Mouse (Mus musculus) CH12.LX (cell line): ENCODE measurements around the gene Kif1c. TPM values are rescaled to one million over a fixed set of nuclear protein-coding genes. Genes with fewer than 3 reads are reported as not detected.

ENCODE experiments used
- DNase-seq: peaks from one replicate; pipeline ENCODE4 v3.0.0-alpha.2; 2013; ENCODE audit errors: extremely low read depth
- H3K27ac ChIP-seq: 2 replicates; pipeline ENCODE4 v1.5.1; 2012; ENCODE audit warnings: low read depth, mild to moderate bottlenecking, control low read depth, moderate library complexity; ENCODE audit not compliant: insufficient read depth
- H3K27me3 ChIP-seq: replicated peaks from 2 replicates; pipeline ENCODE3; 2012; ENCODE audit warnings: inconsistent platforms
- H3K36me3 ChIP-seq, 2 experiments: replicated peaks in 1 of 2; 2 replicates each; pipeline versions ENCODE3 to v1.6.1; 2012; ENCODE audit warnings: inconsistent platforms in 1 of 2, low read length in 1 of 2, mild to moderate bottlenecking in 1 of 2, mixed read lengths in 1 of 2, moderate library complexity in 1 of 2; ENCODE audit not compliant: control insufficient read depth in 1 of 2, insufficient read depth in 1 of 2
- H3K4me1 ChIP-seq, 2 experiments: 2 replicates each; pipeline ENCODE4 v1.6.1; 2012; ENCODE audit warnings: inconsistent platforms in 1 of 2, moderate library complexity in 1 of 2; ENCODE audit not compliant: insufficient read depth in 2 of 2, control insufficient read depth in 1 of 2
- H3K4me2 ChIP-seq: 2 replicates; pipeline ENCODE4 v1.6.1; 2012; ENCODE audit warnings: low read depth, mild to moderate bottlenecking, control low read depth; ENCODE audit not compliant: poor library complexity, insufficient read depth, severe bottlenecking
- H3K4me3 ChIP-seq, 3 experiments: fragments of 150-350 bp in 1 of 3; sonication (generic) in 1 of 3; replicated peaks in 1 of 3; 2 replicates each; pipeline versions ENCODE3 to v1.5.1; 2011 to 2012; ENCODE audit warnings: low read depth in 2 of 3, low read length in 2 of 3, mild to moderate bottlenecking in 2 of 3, moderate library complexity in 2 of 3, control low read depth in 1 of 3, improper control_type of control experiment in 1 of 3, inconsistent platforms in 1 of 3, mixed read lengths in 1 of 3; ENCODE audit not compliant: poor library complexity in 1 of 3
- H3K79me2 ChIP-seq: replicated peaks from 2 replicates; pipeline ENCODE4 v1.6.1; 2012; ENCODE audit warnings: mild to moderate bottlenecking, moderate library complexity; ENCODE audit not compliant: control insufficient read depth, poor library complexity, insufficient read depth, severe bottlenecking; ENCODE audit errors: extremely low read depth
- H3K9ac ChIP-seq: 2 replicates; pipeline ENCODE4 v1.6.1; 2012; ENCODE audit warnings: low read depth, mild to moderate bottlenecking, control low read depth, moderate library complexity; ENCODE audit not compliant: insufficient read depth
- H3K9me3 ChIP-seq: replicated peaks from 2 replicates; pipeline ENCODE3; 2012; ENCODE audit warnings: low read length, inconsistent platforms, mixed read lengths
- BHLHE40 ChIP-seq: IDR thresholded peaks from 2 replicates; pipeline ENCODE4 v1.6.1; 2011; ENCODE audit warnings: mild to moderate bottlenecking, low read depth, low read length, improper control_type of control experiment
- CHD1 ChIP-seq: IDR thresholded peaks from 2 replicates; pipeline ENCODE4 v1.6.1; 2012; ENCODE audit warnings: low read depth, low read length, improper control_type of control experiment, inconsistent platforms
- CHD2 ChIP-seq: IDR thresholded peaks from 2 replicates; pipeline ENCODE4 v1.6.1; 2011; ENCODE audit warnings: low read length, improper control_type of control experiment
- CTCF ChIP-seq, 2 experiments: IDR thresholded peaks in 1 of 2; conservative IDR thresholded peaks in 1 of 2; 2 replicates each; pipeline ENCODE4 v1.5.1; 2011 to 2012; ENCODE audit warnings: low read depth in 2 of 2, low read length in 2 of 2, improper control_type of control experiment in 1 of 2, inconsistent platforms in 1 of 2, mild to moderate bottlenecking in 1 of 2, moderate library complexity in 1 of 2
- E2F4 ChIP-seq: IDR thresholded peaks from 2 replicates; pipeline ENCODE4 v1.6.1; 2011; ENCODE audit warnings: low read depth, low read length, improper control_type of control experiment; ENCODE audit not compliant: insufficient replicate concordance
- ELF1 ChIP-seq: IDR thresholded peaks from 2 replicates; pipeline ENCODE4 v1.6.1; 2014; ENCODE audit warnings: low read depth, mild to moderate bottlenecking, inconsistent platforms, low read length, improper control_type of control experiment
- EP300 ChIP-seq: IDR thresholded peaks from 2 replicates; pipeline ENCODE4 v1.6.1; 2011; ENCODE audit warnings: low read length, improper control_type of control experiment
- ETS1 ChIP-seq: conservative IDR thresholded peaks from 2 replicates; pipeline ENCODE4 v1.6.1; 2012; ENCODE audit warnings: low read depth, mild to moderate bottlenecking, inconsistent platforms, low read length, improper control_type of control experiment, moderate library complexity
- GABPA ChIP-seq: IDR thresholded peaks from 2 replicates; pipeline ENCODE4 v1.6.1; 2012; ENCODE audit warnings: low read depth, low read length, improper control_type of control experiment, inconsistent platforms; ENCODE audit not compliant: insufficient replicate concordance
- HCFC1 ChIP-seq: IDR thresholded peaks from 2 replicates; pipeline ENCODE4 v1.6.1; 2012; ENCODE audit warnings: low read depth, mild to moderate bottlenecking, inconsistent platforms, low read length, improper control_type of control experiment
- IRF4 ChIP-seq: IDR thresholded peaks from 2 replicates; pipeline ENCODE4 v1.6.1; 2014; ENCODE audit warnings: low read depth, mild to moderate bottlenecking, inconsistent platforms, low read length, improper control_type of control experiment
- JUN ChIP-seq: IDR thresholded peaks from 2 replicates; pipeline ENCODE4 v1.6.1; 2011; ENCODE audit warnings: low read depth, mild to moderate bottlenecking, low read length, improper control_type of control experiment, moderate library complexity; ENCODE audit not compliant: insufficient read depth
- JUND ChIP-seq: conservative IDR thresholded peaks from 2 replicates; pipeline ENCODE4 v1.6.1; 2011; ENCODE audit warnings: low read depth, low read length, improper control_type of control experiment
- KAT2A ChIP-seq: IDR thresholded peaks from 2 replicates; pipeline ENCODE4 v1.6.1; 2012; ENCODE audit warnings: low read length, improper control_type of control experiment, inconsistent platforms; ENCODE audit not compliant: insufficient replicate concordance
- MAFK ChIP-seq: IDR thresholded peaks from 2 replicates; pipeline ENCODE4 v1.6.1; 2011; ENCODE audit warnings: low read length, improper control_type of control experiment; ENCODE audit not compliant: insufficient replicate concordance
- MAX ChIP-seq: IDR thresholded peaks from 2 replicates; pipeline ENCODE4 v1.6.1; 2011; ENCODE audit warnings: low read length, improper control_type of control experiment
- MAZ ChIP-seq: IDR thresholded peaks from 2 replicates; pipeline ENCODE4 v1.6.1; 2012; ENCODE audit warnings: low read depth, mild to moderate bottlenecking, inconsistent platforms, low read length, improper control_type of control experiment, moderate library complexity
- MEF2A ChIP-seq: IDR thresholded peaks from 2 replicates; pipeline ENCODE4 v1.6.1; 2014; ENCODE audit warnings: low read depth, mild to moderate bottlenecking, inconsistent platforms, low read length, improper control_type of control experiment, borderline replicate concordance
- MXI1 ChIP-seq: IDR thresholded peaks from 2 replicates; pipeline ENCODE4 v1.6.1; 2011; ENCODE audit warnings: mild to moderate bottlenecking, low read depth, low read length, improper control_type of control experiment
- MYC ChIP-seq: IDR thresholded peaks from 2 replicates; pipeline ENCODE4 v1.6.1; 2011; ENCODE audit warnings: low read depth, mild to moderate bottlenecking, improper control_type of control experiment, low read length
- NELFE ChIP-seq: IDR thresholded peaks from 2 replicates; pipeline ENCODE4 v1.6.1; 2011; ENCODE audit warnings: low read depth, low read length, improper control_type of control experiment
- NRF1 ChIP-seq: IDR thresholded peaks from 2 replicates; pipeline ENCODE4 v1.6.1; 2014; ENCODE audit warnings: low read depth, mild to moderate bottlenecking, inconsistent platforms, low read length, improper control_type of control experiment, moderate library complexity
- PAX5 ChIP-seq: IDR thresholded peaks from 2 replicates; pipeline ENCODE4 v1.6.1; 2012; ENCODE audit warnings: low read length, inconsistent platforms, mixed read lengths
- POLR2A ChIP-seq: IDR thresholded peaks from 2 replicates; pipeline ENCODE4 v1.6.1; 2011; ENCODE audit warnings: low read depth, mild to moderate bottlenecking, improper control_type of control experiment, low read length
- POLR2AphosphoS2 ChIP-seq: IDR thresholded peaks from 2 replicates; pipeline ENCODE4 v1.6.1; 2011; ENCODE audit warnings: low read depth, low read length, improper control_type of control experiment
- RAD21 ChIP-seq: IDR thresholded peaks from 2 replicates; pipeline ENCODE4 v1.6.1; 2011; ENCODE audit warnings: low read depth, mild to moderate bottlenecking, low read length, improper control_type of control experiment, moderate library complexity
- RCOR1 ChIP-seq: conservative IDR thresholded peaks from 2 replicates; pipeline ENCODE4 v1.6.1; 2012; ENCODE audit warnings: low read depth, mild to moderate bottlenecking, inconsistent platforms, low read length, improper control_type of control experiment
- SIN3A ChIP-seq: IDR thresholded peaks from 2 replicates; pipeline ENCODE4 v1.6.1; 2012; ENCODE audit warnings: low read length, improper control_type of control experiment, inconsistent platforms
- SMC3 ChIP-seq: IDR thresholded peaks from 2 replicates; pipeline ENCODE4 v1.6.1; 2011; ENCODE audit warnings: low read depth, low read length, improper control_type of control experiment
- TBP ChIP-seq: conservative IDR thresholded peaks from 2 replicates; pipeline ENCODE4 v1.6.1; 2011; ENCODE audit warnings: low read depth, low read length, improper control_type of control experiment
- TCF12 ChIP-seq: IDR thresholded peaks from 2 replicates; pipeline ENCODE4 v1.6.1; 2014; ENCODE audit warnings: low read depth, mild to moderate bottlenecking, inconsistent platforms, low read length, improper control_type of control experiment
- UBTF ChIP-seq: IDR thresholded peaks from 2 replicates; pipeline ENCODE4 v1.6.1; 2012; ENCODE audit warnings: low read depth, mild to moderate bottlenecking, inconsistent platforms, low read length, improper control_type of control experiment, moderate library complexity
- USF1 ChIP-seq: IDR thresholded peaks from 2 replicates; pipeline ENCODE4 v1.6.1; 2014; ENCODE audit warnings: low read depth, mild to moderate bottlenecking, inconsistent platforms, low read length, improper control_type of control experiment
- USF2 ChIP-seq: conservative IDR thresholded peaks from 2 replicates; pipeline ENCODE4 v1.6.1; 2011; ENCODE audit warnings: low read depth, low read length, improper control_type of control experiment
- ZC3H11A ChIP-seq: IDR thresholded peaks from 2 replicates; pipeline ENCODE4 v1.6.1; 2012; ENCODE audit warnings: low read depth, mild to moderate bottlenecking, inconsistent platforms, low read length, improper control_type of control experiment
- ZKSCAN1 ChIP-seq: IDR thresholded peaks from 2 replicates; pipeline ENCODE4 v1.6.1; 2012; ENCODE audit warnings: low read depth, inconsistent platforms, low read length, improper control_type of control experiment, borderline replicate concordance
- ZMIZ1 ChIP-seq: IDR thresholded peaks from 2 replicates; pipeline ENCODE4 v1.6.1; 2012; ENCODE audit warnings: low read depth, mild to moderate bottlenecking, inconsistent platforms, low read length, improper control_type of control experiment
- ZNF384 ChIP-seq: IDR thresholded peaks from 2 replicates; pipeline ENCODE4 v1.6.1; 2012; ENCODE audit warnings: low read depth, low read length, improper control_type of control experiment, inconsistent platforms
- dilution Hi-C: fragments of 300-500 bp; cut with MboI; formaldehyde crosslinking; loops from 2 replicates; pipeline ENCODE4 v1.14.3; 2020; ENCODE audit warnings: low sequenced_read_pairs; ENCODE audit not compliant: extremely low pct_unique_long_range_greater_than_20kb, extremely low pct_ligation_motif_present
- in situ Hi-C: fragments of 300-500 bp; cut with MboI; formaldehyde crosslinking; loops from 3 replicates; pipeline ENCODE4 v1.14.3; 2019; ENCODE audit warnings: low sequenced_read_pairs, low pct_ligation_motif_present, low pct_unique_long_range_greater_than_20kb, mixed read lengths
- polyA plus RNA-seq: library from polyadenylated mRNA; unstranded; fragments of >175 nt; gene quantifications from 2 replicates; pipeline ENCODE4 v1.2.1, GENCODE M21; 2012; ENCODE audit warnings: low read depth; ENCODE audit not compliant: insufficient read length
- total RNA-seq, 2 experiments: library from RNA; depleted of rRNA; stranded (reverse); fragments of 300-350 nt in 1 of 2; fragments of >200 nt in 1 of 2; gene quantifications; 2 replicates each; pipeline ENCODE4 v1.2.3; 2012 to 2014

The Kif1c gene
- total and polyA plus RNA-seq, 3 experiments, result 11.0 to 38.0 (median 31.7) TPM

DNA sequence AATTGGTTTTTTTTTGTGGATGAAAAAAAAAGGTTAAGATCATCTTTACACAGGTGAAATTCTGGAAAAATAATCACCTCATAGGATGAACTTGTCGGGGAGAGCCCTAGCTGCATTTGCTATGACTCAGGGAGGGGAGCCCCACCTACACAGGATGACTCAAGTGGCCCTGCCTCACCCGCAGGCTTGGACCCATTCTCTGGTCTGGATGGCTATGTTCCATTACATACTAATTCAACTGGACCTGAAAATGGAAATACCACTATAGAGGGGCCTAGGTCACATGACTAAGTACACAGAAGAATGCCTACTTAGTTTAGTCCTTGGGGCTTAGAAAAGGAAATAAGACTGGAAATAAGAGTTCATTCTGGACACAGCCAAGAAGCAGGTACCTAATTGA lies 49.0 kb upstream of the Kif1c start:
- H3K27ac ChIP-seq, result 0 out of 2 replicates have a peak overlapping the region, but pooled peaks have one; percentile 2
- peak overlapping the region in 1 of 3 experiments; percentile 26 for H3K4me3 ChIP-seq
- in situ Hi-C loops (no loop called here), dilution Hi-C loops (no loop called here)
- peak overlapping the region; percentile 99 for H3K9ac ChIP-seq
- DNase-seq, result peak; percentile 73
- no peak; the same call in 1 of the 2 replicates for TF ChIP-seq JUND
- TF ChIP-seq HCFC1, result no peak
- TF ChIP-seq BHLHE40, result peak; percentile 77
- TF ChIP-seq NRF1, result no peak
- no peak for TF ChIP-seq POLR2A
- TF ChIP-seq KAT2A, result no peak
- no peak for TF ChIP-seq UBTF
- TF ChIP-seq USF2, result no peak; the same call in 1 of the 2 replicates
- 0 out of 2 replicates have a peak, but pooled peaks have one; percentile 26 for TF ChIP-seq TCF12
- 0 out of 2 replicates have a peak, but pooled peaks have one; percentile 36 for TF ChIP-seq MAX
- peak; percentile 61; the same call in 1 of the 2 replicates for TF ChIP-seq EP300
- TF ChIP-seq POLR2AphosphoS2, result no peak
- TF ChIP-seq ZC3H11A, result no peak
- TF ChIP-seq CTCF (conservative IDR thresholded peaks at IDR 0.05 in 1 of 2, IDR thresholded peaks at IDR 0.05 in 1 of 2; ENCODE audit: low read depth in 2 of 2, low read length in 2 of 2), result no peak
- no peak for TF ChIP-seq ZKSCAN1
- peak; percentile 85 for TF ChIP-seq ETS1
- peak; percentile 93; the same call in 1 of the 2 replicates for TF ChIP-seq CHD1
- TF ChIP-seq SIN3A, result peak; percentile 91
- TF ChIP-seq ELF1, result no peak
- no peak for TF ChIP-seq MAZ
- TF ChIP-seq CHD2, result peak; percentile 67; the same call in 1 of the 2 replicates
- no peak for TF ChIP-seq GABPA
- no peak for TF ChIP-seq MYC
- peak; percentile 50 for TF ChIP-seq USF1
- peak; percentile 53; the same call in 1 of the 2 replicates for TF ChIP-seq MXI1
- no peak for TF ChIP-seq E2F4
- TF ChIP-seq RAD21, result no peak
- no peak for TF ChIP-seq JUN
- peak; percentile 46; the same call in 1 of the 2 replicates for TF ChIP-seq IRF4
- TF ChIP-seq ZMIZ1, result peak; percentile 69; the same call in 1 of the 2 replicates
- no peak for TF ChIP-seq TBP
- TF ChIP-seq PAX5, result no peak
- TF ChIP-seq SMC3, result 0 out of 2 replicates have a peak, but pooled peaks have one; percentile 10
- peak; percentile 72; the same call in 1 of the 2 replicates for TF ChIP-seq RCOR1
- no peak for TF ChIP-seq MAFK
- no peak; the same call in 1 of the 2 replicates for TF ChIP-seq ZNF384
- TF ChIP-seq NELFE, result no peak
- peak; percentile 40; the same call in 1 of the 2 replicates for TF ChIP-seq MEF2A
- H3K27me3 ChIP-seq, result no peaks in the 10 kb centered on the region
- H3K36me3 ChIP-seq, result peaks cover 38 to 49% of the 10 kb centered on the region in 2 experiments
- H3K4me1 ChIP-seq, result peaks cover 18 to 47% of the 10 kb centered on the region in 2 experiments
- H3K9me3 ChIP-seq, result no peaks in the 10 kb centered on the region
- peak overlapping the region; percentile 87; the same call in 1 of the 2 replicates for H3K4me2 ChIP-seq
- H3K79me2 ChIP-seq, result peaks cover 70% of the 10 kb centered on the region
